9 mouse cellular contexts compared by ENCODE assay signal in genomic region chr17:26849106-26849745, GRCm38 (mm10). TPM values are rescaled to one million over a fixed set of nuclear protein-coding genes. Genes with fewer than 3 reads are reported as not detected.
DNase-seq lines count a peak whose midpoint lies in the region; ATAC-seq and TF ChIP-seq lines count a peak whose summit lies in the region.
"Had no signal": no experiment of that assay in that cellular context is flagged by ENCODE, and none has a peak within 500 bp of the region (broad histone marks: within the 10 kb centered on the region; RNA-seq: fewer than 3 reads in every experiment).

No protein-coding gene starts in this region.

- peaks cover 90% of the 10 kb centered on the region for H3K27me3 ChIP-seq in lung, embryonic 14.5 days (ENCODE audit: insufficient read depth, low read length)
- peaks cover 98% of the 10 kb centered on the region for H3K27me3 ChIP-seq in forebrain, embryonic 10.5 days (ENCODE audit: poor library complexity, severe bottlenecking)
- H3K27me3 ChIP-seq in intestine, embryonic 15.5 days (replicated peaks): peaks cover 83% of the 10 kb centered on the region
- H3K27me3 ChIP-seq in neural tube, embryonic 15.5 days (replicated peaks): peaks cover 85% of the 10 kb centered on the region

- DNase-seq in lung, embryonic 14.5 days: no peak
- DNase-seq in lung, postnatal 4 days: no peak
- no peak for DNase-seq in forebrain, embryonic 10.5 days (ENCODE audit: extremely low spot score, low spot score)
- no peak for DNase-seq in layer of hippocampus, adult 11-12 months (ENCODE audit: low spot score)
- DNase-seq in ovary, postnatal 10 days (ENCODE audit: low spot score): no peak
- DNase-seq: lung, adult 18-20 months; thymus, postnatal 25 days had no signal

- 4% methylated on average over 19 of the region's 19 CpGs for WGBS in lung, embryonic 14.5 days
- 2% methylated on average over 19 of the region's 19 CpGs for WGBS in forebrain, embryonic 10.5 days
- WGBS in intestine, embryonic 15.5 days: 5% methylated on average over 19 of the region's 19 CpGs
- WGBS in neural tube, embryonic 15.5 days: 4% methylated on average over 19 of the region's 19 CpGs

- ATAC-seq in lung, embryonic 14.5 days (ENCODE audit: insufficient read depth): no peak
- ATAC-seq in intestine, embryonic 15.5 days: no peak
- ATAC-seq in neural tube, embryonic 15.5 days (ENCODE audit: low FRiP score): no peak

- no peaks in the 10 kb centered on the region for H3K36me3 ChIP-seq in lung, embryonic 14.5 days (ENCODE audit: insufficient read depth)
- H3K36me3 ChIP-seq in forebrain, embryonic 10.5 days (replicated peaks): no peaks in the 10 kb centered on the region
- no peaks in the 10 kb centered on the region for H3K36me3 ChIP-seq in intestine, embryonic 15.5 days
- H3K36me3 ChIP-seq in neural tube, embryonic 15.5 days: no peaks in the 10 kb centered on the region

- TF ChIP-seq CTCF in lung, embryonic 14.5 days (IDR thresholded peaks at IDR 0.05; ENCODE audit: low read depth): no peak

- H3K4me3 ChIP-seq in lung, embryonic 14.5 days (ENCODE audit: low read depth, low read length): peak overlapping the region; percentile 26
- peak overlapping the region; percentile 36 for H3K4me3 ChIP-seq in forebrain, embryonic 10.5 days
- peak overlapping the region; percentile 21; the same call in 1 of the 2 replicates for H3K4me3 ChIP-seq in intestine, embryonic 15.5 days (replicated peaks)
- peak overlapping the region; percentile 12; the same call in 1 of the 2 replicates for H3K4me3 ChIP-seq in neural tube, embryonic 15.5 days (replicated peaks)

- H3K9ac ChIP-seq in lung, embryonic 14.5 days: no peak overlapping the region; the same call in 1 of the 2 replicates
- no peak overlapping the region for H3K9ac ChIP-seq in intestine, embryonic 15.5 days
- H3K9ac ChIP-seq in neural tube, embryonic 15.5 days (replicated peaks): no peak overlapping the region

- no peaks in the 10 kb centered on the region for H3K9me3 ChIP-seq in lung, embryonic 14.5 days (ENCODE audit: low read depth, low read length)
- H3K9me3 ChIP-seq in forebrain, embryonic 10.5 days: no peaks in the 10 kb centered on the region
- no peaks in the 10 kb centered on the region for H3K9me3 ChIP-seq in intestine, embryonic 15.5 days
- H3K9me3 ChIP-seq in neural tube, embryonic 15.5 days (replicated peaks): no peaks in the 10 kb centered on the region

- H3K27ac ChIP-seq in lung, embryonic 14.5 days (ENCODE audit: low read depth): peak overlapping the region; percentile 18; the same call in 1 of the 2 replicates
- no peak overlapping the region for H3K27ac ChIP-seq in forebrain, embryonic 10.5 days
- no peak overlapping the region for H3K27ac ChIP-seq in intestine, embryonic 15.5 days
- no peak overlapping the region for H3K27ac ChIP-seq in neural tube, embryonic 15.5 days (replicated peaks)

- 0 out of 2 replicates have a peak, but pooled peaks cover 3% of the 10 kb centered on the region for H3K4me1 ChIP-seq in lung, embryonic 14.5 days (ENCODE audit: insufficient read depth)
- H3K4me1 ChIP-seq in forebrain, embryonic 10.5 days: peaks cover 22% of the 10 kb centered on the region
- H3K4me1 ChIP-seq in intestine, embryonic 15.5 days (replicated peaks): peaks cover 22% of the 10 kb centered on the region
- H3K4me1 ChIP-seq in neural tube, embryonic 15.5 days: peaks cover 16% of the 10 kb centered on the region

- H3K4me2 ChIP-seq in lung, embryonic 14.5 days: peak overlapping the region; percentile 51
- peak overlapping the region; percentile 55 for H3K4me2 ChIP-seq in intestine, embryonic 15.5 days (replicated peaks)
- peak overlapping the region; percentile 39 for H3K4me2 ChIP-seq in neural tube, embryonic 15.5 days

RNA-seq across cellular contexts. Expression of gene Nkx2-5, which starts 4.4 kb away (rescaled TPM):
- 0.24 and 1.6 TPM in 2 replicates for polyA plus RNA-seq in lung, embryonic 14.5 days (2014; fragmentation: Nextera tagmentation; extraction: Ambion mirVana)
- polyA plus RNA-seq in forebrain, embryonic 10.5 days (2016; fragmentation: Nextera tagmentation; extraction: Ambion mirVana): not detected in 2 replicates
- 0.14 TPM in 1 of 2 replicates, not detected in the other for polyA plus RNA-seq in intestine, embryonic 15.5 days (2015; fragmentation: Nextera tagmentation; extraction: Ambion mirVana)
- 0.13 TPM in 1 of 2 replicates, not detected in the other for polyA plus RNA-seq in neural tube, embryonic 15.5 days (2015; fragmentation: Nextera tagmentation; extraction: Ambion mirVana)
